Mouse (Mus musculus) adrenal gland, adult 18-20 months (tissue): ENCODE measurements around the gene Baiap2l1. TPM values are rescaled to one million over a fixed set of nuclear protein-coding genes. Genes with fewer than 3 reads are reported as not detected.
"Not testable (repeated sequence)": the region's sequence is repeated elsewhere in the genome, so short reads cannot be mapped to it uniquely, and the experiment has no call there.

ENCODE experiments used
- DNase-seq, 2 experiments: peaks; one replicate each; pipeline ENCODE4 v3.0.0; 2021 to 2022; ENCODE audit warnings: low spot score in 2 of 2
- total RNA-seq, 2 experiments: library from RNA; stranded (reverse); gene quantifications; 1 replicate in 1 of 2; 2 replicates in 1 of 2; pipeline ENCODE4 v1.2.3; 2021

Gene Baiap2l1
- total RNA-seq, 2 experiments from 2014 or later, result 8.9 to 20.1 TPM

DNA sequence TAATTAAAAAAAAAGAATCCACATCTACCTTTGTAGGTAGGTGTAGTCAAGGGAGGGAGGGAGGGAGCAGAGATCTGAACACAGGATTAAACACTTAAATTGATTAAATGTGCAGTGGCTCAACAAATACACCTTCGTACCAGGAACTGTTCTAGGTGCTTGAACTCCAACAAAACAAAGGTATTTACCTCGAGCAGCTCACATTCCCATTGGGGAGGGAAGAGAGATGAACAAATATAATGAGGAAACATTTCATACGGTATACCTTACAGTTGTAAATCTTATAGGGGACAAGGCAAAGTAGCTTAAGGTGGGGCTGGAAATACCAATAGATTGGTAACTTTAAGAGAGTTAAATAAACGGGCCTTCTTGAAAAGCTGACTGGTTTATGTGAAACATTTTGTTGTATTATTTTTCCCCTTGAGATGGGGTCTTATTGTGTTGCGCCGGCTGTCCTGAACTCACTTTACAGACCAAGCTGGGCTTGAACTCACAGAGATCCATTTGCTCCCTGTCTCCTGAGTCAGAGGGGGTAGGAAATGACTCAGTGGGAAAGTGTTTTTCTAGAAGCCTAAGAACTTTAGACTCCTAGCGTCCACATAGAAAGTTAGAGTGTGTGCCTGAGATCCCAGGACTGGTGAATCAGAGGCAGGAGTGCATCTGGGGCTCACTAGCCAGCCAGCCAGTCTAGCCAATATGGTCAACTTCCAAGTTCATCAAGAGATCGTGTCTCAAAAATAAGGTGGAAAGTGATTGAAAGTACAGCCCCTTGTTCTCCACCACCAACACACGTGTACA lies 5.5 kb downstream of the Baiap2l1 start:
- DNase-seq, result no peak

DNA sequence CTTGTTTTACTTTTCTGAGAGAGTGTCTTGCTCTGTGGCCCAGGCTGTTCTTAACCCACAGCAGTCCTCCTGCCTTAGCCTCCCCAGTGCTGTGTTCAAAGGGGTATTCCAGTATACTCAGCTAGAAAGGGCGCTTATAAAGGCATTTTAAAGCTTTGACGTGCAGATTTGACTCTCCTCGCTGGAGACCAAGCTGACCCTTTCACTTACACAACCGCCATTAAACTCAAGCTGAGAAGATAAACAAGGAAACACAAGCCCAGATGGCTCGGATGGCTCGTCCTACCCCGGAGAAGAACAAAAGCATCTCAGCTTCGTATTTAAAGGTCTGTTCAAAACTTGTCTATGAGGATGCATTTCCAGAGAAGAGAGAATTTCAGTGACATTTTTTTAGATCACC lies 6.7 kb downstream of the Baiap2l1 start:
- DNase-seq, result no peak

DNA sequence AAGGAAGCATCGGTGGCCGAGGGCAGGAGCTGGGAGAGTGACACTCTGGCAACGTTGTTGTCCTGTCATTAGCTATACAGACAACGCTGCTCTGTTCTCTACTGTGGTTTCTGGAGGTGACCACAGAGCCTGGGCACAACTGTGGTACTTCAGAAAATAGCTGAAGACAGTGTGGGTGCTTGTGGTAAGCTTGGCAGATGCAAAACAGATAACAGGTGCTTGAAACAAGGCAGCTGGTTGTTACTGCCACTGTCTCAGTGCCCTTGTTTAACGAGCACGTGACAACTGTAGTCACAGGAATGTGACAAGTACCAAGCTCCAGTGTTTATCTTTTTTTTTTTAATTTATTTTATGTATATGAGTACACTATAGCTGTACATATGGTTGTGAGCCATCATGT lies 13.3 kb downstream of the Baiap2l1 start:
- no peak for DNase-seq

DNA sequence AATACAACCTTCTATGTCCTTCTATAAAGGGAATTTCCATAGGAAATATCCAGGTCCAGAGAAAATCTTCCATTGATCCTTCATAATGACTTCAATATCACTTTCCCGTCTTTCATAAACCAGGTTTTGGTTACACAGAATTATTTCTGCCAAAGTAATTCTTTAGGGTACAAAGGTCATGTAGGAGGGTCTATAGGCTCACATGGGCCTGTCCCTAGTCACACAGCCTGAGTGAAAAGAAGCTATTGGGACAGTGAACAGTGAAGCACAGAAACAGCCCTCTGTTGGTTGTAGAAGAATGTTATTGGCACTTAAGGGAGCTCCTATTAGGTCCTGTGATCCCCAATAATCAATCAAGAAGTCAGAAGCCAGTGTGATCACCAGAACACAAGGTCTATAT lies 16.8 kb downstream of the Baiap2l1 start:
- DNase-seq, result no peak

- DNase-seq, result no peak
Observed at GRCm38 (mm10) chr5:144338787-144339186, 19.1 kb downstream of the Baiap2l1 start.

GRCm38 (mm10) chr5:144335357-144335756 lies 22.6 kb downstream of the Baiap2l1 start:
- not testable (repeated sequence) for DNase-seq

DNA sequence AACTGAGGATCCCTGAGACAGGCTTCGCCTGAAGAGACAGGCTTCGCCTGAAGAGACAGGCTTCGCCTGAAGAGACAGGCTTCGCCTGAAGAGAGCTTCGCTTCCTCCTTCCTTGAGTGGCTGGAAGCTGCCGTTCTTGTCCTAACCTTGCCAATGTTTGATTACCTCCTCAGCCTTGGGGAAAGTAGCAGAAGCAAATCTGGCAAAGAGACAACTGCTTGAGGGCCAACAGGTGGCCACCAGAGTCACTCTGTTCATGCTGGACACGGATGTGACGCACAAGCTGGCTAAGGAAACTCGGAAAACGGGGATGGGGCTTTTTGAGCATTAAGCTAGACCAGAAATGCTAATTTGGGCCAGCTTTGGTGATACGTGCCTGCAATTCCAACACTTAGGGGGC lies 23.9 kb downstream of the Baiap2l1 start:
- DNase-seq, result no peak

GRCm38 (mm10) chr5:144322717-144323116 lies 35.2 kb downstream of the Baiap2l1 start:
- DNase-seq, result no peak

DNA sequence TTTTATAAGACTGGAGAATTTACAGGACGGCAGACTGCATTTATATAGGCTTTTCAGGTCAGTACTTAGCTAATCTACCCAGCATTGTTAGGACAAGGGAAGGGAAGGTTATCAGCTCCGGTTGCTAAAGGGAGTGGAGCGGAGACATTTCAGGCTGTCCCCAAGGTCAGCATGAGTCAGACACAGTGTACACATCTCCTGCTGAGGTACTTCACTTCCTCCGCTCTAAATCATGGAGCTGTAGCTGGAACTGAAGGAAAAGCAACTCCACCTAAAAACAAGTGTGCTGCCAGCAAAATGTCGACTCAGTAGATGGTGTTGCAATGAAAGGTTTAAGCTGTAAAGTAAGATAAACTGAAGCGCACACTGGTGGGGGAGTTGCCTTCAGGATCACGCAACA lies 36.2 kb downstream of the Baiap2l1 start:
- no peak for DNase-seq

GRCm38 (mm10) chr5:144318286-144318685 lies 39.6 kb downstream of the Baiap2l1 start:
- no peak for DNase-seq

DNA sequence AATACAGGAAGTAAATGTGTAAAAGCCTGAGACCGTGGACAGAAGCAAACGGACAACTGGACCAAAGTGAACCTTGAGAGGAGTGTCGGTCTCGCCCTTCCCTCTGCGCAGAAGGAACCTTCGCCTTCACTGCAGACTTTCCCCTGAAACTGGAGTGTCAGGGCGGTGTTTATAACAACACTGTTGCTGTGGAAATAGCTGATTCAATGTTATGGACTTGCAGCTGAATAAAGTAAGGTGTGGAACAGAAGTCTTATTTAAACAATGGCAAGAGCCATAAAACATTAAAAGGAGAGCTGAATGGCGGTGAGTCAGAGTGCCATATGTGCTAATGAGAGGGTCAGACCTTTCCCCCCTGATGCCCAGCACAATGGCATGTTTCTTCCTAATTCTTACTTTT lies 40.5 kb downstream of the Baiap2l1 start:
- DNase-seq, result no peak

DNA sequence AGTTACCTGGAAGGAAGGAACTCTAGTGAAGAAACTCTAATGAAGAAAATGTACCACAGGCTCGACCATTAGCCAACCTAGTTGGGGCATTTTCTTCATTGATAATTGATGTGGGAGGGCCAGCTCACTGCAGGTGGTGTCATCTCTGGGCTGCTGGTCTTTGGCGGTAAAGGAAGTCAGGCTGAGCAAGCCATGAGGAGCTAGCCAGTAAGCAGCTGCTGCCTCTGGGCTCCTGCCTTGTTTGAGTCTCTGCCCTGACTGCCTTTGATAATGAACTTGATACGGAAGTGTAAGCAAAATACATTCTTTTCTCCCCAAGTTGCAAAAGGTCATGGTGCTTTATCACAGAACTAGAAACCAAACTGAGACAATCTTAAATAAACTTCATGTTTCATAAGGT lies 41.5 kb downstream of the Baiap2l1 start:
- DNase-seq, result no peak

DNA sequence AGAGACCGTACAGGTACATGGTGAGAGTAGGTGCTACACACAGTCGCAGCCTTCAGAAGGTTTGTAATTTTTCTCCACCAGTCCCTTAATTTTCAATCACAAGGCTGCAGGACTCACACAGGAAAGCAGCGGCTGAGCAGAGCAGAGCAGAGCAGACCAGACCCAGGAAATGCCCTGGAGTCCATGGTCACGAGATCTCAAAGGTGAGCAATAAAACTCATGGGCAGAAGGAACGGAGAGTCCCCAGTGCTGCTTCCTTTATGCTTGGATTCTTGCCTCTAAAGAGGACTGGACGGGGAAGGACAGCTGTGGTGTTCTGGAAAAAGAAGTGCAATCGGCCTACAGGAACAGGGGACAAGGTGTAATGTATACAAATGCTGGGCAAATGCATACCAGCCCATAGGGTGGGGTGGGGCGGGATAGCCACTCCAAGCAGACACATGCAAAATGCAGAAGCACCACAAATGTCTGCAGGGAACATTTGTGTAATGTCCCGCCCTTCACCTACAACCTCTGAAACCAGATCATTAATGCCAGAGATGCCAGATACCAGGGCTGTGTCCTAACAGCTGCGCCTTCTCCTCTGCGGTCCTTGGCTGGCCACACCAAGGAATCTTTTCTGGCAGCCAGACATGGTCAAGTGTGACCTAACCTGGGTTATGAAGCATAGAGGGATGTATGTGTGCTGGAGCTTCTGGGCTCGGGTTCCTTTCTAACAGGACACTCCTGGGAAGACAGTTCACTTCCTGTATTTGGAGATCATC lies 43.0 kb downstream of the Baiap2l1 start:
- no peak for DNase-seq

DNA sequence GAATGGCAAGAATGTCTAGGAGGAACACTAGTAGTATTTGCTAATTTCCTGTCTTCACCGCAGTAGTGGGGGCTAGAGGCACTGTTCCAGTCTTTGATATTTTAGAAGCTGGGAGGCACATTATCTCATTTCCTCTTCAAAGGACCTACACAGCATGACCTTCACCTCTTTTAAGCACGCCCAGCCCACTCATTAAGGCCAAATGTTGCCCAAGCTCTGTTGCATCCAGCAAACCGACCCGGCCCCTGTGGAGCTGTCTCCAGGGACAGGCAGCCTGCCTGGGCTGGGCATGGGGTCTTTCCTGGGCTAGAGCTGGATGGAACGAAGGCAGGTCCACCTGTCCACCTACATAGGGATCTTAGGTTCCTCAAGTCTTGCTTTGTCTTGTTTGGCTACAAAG lies 44.6 kb downstream of the Baiap2l1 start:
- no peak for DNase-seq

- no peak for DNase-seq
Observed at GRCm38 (mm10) chr5:144312183-144312582, 45.7 kb downstream of the Baiap2l1 start.

DNA sequence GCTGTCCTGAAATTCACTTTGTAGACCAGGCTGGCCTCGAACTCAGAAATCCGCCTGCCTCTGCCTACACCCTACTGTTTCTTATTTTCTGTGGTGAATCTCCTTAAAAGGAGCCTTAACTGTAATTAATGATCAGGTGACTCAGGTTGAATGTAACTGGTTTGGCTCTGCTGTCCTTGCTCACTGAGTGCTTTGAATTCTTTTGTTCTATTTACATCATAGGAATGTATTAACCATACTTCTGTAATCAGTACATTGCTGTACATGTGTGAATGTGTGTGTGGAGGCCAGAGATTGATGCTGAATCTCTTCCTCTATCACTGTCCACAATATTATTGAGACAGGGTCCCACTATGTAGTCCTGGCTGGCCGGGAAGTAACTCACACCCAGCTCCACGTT lies 49.0 kb downstream of the Baiap2l1 start:
- no peak for DNase-seq

DNA sequence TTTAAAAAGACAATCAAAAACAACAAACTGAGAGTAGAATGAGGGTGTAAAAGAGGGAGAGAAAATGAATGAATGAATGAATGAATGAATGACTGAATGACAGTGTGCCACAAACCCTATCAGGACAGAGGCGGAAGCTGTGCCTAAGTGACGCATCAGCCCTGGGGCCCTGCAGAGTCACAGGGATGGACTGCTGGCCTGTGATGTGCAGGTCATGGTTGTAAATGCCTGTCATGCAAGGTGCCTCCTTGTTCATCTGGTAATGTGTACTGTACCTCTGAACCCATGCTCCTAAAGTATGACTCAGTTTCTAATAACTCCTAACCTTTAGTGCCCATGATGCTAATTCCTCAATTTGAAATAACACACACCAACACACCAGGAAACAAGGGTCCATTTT lies 54.8 kb downstream of the Baiap2l1 start:
- DNase-seq, result no peak

DNA sequence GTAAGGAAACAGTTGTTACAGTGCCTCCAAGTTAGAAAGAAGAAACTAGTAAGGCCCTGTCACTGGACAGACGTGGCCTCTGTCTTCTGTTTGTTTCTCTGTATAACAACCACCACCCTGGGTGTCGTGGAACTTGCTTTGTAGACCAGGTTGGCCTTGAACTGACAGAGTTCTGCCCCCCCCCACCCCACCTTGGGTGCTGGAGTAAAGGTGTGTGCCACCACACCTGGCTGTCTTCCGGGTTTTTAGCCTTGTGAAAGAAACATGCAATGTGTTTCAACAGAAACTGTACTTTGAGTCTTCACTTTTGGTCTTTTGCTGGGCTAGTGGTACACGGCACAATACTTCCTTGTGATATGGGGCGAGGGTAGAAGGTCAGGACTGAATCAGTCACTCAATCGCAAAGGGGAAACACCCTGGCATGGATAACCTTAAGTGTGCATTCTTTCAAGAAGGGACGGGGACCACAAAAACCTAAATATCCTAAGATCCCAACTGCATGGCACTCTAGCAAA lies 61.8 kb downstream of the Baiap2l1 start:
- no peak for DNase-seq

GRCm38 (mm10) chr5:144295357-144295756 lies 62.6 kb downstream of the Baiap2l1 start:
- DNase-seq, result no peak

- DNase-seq, result no peak
Observed at GRCm38 (mm10) chr5:144294908-144295307, 63.0 kb downstream of the Baiap2l1 start.

DNA sequence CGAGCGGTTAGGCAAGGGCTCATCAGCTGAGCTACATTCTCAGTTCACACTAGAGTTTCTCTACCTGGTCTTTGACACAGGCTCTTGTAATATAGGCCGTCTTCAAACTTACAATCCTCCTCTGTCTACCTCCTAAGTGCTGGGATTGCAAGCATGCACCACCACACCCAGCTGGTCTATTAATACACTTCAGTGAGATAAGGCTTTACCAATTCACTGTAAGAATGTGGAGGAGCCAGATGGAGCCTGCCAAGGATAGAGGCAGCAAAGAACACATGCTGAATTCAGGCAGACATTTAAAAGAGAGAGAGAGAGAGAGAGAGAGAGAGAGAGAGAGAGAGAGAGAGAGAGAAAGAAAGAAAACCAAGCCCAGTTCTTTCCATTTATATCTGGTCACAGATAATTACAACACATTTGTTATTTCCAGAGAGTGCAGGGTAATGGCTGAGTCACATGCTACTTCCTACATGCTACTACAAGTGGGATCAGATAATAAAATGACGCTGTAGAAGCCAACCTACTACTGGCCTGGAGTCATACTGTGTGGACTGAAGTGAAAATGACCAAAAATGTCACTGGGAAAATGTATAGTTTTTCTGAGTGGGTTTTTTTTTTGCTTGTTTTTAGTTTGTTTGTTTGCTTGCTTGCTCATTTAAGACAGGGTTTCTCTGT lies 68.0 kb downstream of the Baiap2l1 start:
- no peak for DNase-seq

- DNase-seq, result no peak
Observed at GRCm38 (mm10) chr5:144288391-144288790, 69.5 kb downstream of the Baiap2l1 start.
